Mouse (Mus musculus) retina, adult 2 months (tissue): ENCODE measurements around the gene Prex1.

ENCODE experiments used
- DNase-seq: peaks from one replicate; pipeline ENCODE4 v3.0.0-alpha.2; 2012; ENCODE audit warnings: low read depth, low spot score

Prex1 gene

DNA sequence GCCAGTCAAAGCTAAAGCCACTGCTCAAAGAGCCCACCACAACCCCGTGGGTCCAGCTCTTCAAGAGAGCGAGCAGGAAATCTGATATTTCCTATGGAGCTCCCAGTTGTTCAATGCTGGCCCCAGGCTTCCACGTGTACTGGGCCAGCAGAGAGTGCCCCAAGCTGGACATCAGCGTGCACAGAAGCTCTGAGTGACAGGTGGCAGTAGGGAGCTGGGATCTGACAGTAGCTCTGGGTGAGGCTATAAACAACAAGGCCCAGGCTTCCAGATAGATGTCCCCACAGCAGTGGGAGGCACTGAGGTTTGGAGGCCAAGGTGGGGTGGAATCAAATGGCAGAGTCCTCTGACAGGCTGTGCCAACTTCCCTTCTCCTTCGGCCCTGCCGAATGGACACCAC, 107.6 kb downstream of the Prex1 start:
- DNase-seq: no peak

DNA sequence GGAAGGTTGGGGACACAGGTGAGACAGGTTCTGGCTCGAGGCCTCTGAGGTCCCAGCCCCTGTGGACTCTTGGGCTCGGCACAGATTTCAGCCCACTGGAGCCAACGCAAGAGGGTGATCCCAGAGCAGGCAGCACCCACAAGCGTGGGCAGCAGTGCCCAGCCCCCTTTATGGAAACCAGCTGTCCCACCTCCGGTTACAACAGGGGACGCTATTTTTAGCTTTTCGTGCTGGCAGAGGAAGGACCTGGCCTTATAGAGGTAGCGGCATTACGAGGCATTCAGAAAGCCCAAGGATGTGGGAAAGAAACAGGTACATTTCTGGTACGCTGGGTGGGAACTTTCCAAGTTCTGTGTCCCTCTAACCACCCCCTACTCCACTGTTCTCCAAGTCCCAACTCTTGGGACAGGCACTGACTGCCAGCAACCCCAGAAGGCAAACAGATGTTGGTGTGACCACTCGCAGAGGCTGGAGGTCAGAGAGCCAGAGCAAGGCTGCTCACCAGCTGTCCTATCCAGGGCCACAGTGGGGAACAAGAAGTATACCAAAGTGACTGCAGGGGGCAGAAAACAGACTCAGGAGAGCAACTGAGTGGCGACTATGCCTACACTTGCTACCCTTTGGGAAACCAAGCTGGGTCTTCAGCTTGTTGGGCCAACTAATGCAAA, 108.3 kb downstream of the Prex1 start:
- DNase-seq: no peak

DNA sequence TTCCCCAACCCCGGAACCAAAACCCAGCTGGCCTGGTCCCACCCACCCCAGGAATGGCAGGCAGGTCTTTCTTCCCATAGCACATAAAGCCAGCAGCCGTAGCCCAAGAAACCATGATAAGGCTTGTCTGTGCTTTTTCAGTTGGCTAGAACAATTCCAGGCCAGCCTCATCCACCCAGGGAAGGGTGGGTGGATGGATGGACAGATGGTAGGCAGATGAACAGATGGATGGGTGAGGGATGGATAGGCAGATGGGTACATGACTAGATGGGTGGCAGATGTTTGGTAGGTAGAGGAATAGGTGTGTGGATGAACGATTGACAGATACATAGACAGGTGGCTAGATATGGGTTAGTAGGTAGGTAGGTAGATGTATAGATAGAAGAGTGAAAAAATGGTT, 110.7 kb downstream of the Prex1 start:
- DNase-seq: no peak

GRCm38 (mm10) chr2:166601420-166601819, 112.2 kb downstream of the Prex1 start:
- no peak for DNase-seq

DNA sequence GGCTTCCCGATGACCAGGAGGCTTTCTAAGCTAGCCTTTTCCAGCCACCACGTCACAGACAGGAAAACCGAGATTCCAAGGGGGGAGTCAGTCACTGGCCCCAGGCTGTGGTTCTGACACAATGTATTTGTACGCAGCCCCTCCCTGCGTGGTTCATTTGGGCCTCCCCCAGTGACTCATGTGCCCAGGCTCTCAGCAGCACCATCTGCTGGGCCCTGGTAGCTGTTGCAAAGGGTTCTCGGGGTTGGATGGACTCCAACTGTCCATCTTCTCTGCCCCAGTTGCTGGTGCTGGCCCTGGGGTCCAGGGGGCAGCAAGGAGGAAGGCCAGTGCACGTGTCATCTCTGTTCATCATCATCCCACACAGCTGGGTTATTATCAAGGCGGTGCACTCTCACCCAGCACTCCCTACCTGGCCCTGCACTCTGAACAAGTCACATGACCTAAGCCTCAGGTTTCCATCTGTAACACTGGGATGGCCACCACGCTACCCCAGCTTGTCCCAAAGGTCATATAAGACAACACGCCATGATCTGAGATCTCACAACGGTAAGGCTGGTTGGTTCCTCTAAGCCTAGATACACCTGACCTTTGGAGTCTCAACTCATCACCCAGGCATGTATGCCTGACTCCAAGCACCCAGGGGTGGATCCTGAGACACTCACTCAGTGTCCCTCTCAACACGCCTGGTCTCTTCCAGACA, 115.0 kb downstream of the Prex1 start:
- no peak for DNase-seq

DNA sequence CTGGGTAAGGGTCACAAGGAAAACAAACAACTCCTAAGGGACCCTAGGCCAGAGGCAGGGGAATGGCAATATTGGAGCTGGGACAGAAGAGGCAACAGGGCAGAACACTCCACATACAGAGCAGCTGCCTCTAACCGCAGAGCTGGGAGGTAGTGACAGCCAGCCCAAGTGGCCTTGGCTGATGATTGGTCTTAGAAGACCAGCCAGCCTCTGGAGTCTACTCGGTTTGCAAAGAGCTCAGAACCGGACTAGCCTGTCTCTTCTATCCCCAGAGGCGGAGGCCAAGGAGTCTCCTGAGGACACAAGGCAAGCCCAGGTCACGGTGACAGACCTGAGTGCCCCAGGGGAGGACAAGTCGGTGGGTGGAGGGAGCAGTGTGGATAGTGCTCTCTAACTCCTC, 115.9 kb downstream of the Prex1 start:
- no peak for DNase-seq

DNA sequence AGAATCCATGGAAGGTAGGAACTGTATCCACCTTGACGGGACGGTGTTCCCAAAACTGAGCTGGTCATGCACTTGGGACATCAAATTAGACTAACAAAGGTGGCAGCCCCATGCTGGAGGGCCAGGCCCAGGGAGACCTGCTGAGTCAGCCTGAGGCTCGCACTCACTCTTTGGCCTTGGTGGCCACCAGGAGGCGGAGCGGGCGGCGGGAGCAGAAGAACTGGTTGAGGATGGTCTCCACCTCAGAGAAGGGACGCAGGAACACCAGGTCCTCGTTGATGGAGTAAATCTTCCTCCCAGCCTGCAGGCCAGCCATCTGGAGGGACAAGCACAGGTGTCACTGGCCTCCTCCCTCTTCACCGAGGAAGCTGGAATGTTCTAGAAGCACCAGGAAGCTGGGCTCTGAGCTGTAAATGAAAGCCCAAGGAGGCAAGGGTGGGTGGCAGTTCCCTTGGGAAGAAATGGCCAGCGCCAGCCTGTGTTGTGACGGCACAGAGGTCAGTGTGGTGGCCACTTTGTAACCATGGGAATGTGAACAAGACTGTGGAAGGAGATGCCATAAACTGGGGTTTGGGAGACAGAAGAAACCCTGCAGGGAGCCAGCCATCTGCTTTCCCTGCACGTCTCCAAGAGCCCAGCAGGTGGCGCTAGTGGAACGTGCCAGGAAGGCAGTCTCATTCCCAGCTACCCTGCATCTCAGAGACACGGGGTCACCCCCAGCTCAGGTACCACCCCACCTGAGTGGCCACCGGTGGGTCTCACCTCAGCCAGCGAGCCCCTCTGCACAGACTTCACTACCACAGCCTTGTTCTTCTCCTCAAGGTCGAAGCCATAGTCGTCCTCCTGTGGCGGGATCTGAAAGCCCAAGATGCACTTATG, 121.4 kb downstream of the Prex1 start:
- peak; percentile 33 for DNase-seq

GRCm38 (mm10) chr2:166584491-166584890, 129.1 kb downstream of the Prex1 start:
- no peak for DNase-seq

- no peak for DNase-seq
Observed at GRCm38 (mm10) chr2:166583292-166583691, 130.3 kb downstream of the Prex1 start.

DNA sequence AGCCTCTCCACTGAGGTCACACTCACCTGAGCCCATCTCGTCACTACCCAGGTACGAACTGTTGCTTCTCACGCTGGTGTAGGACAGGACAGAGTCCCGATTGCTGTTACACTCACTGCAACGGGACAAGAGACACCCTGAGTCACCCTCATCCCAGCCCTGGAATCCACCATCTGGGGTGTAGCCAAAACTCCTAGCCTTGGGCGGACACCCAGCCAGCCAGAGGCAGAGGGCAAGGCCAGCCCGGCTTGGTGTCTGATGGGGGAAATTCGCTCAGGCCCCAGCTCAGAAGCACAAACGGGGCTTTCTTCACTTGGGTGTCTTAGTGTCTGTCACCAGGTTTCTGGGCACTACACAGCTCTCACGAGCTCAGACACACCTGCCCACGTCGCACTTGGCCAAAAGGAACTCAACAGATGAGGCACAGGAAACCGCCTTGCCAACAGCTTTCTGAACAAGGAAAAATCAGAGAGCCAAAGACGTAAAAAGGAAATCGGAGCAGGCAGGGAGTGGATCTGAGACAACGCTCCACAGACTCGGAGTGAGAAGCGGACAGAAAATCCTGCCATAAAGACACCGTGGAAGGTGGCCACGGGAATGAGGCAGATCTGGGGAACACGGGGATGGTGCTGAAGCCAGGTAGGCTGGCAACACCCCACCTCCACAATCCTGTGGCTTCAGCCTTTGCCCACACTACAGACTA, 131.6 kb downstream of the Prex1 start:
- no peak for DNase-seq

GRCm38 (mm10) chr2:166579793-166580192, 133.8 kb downstream of the Prex1 start:
- DNase-seq: no peak

DNA sequence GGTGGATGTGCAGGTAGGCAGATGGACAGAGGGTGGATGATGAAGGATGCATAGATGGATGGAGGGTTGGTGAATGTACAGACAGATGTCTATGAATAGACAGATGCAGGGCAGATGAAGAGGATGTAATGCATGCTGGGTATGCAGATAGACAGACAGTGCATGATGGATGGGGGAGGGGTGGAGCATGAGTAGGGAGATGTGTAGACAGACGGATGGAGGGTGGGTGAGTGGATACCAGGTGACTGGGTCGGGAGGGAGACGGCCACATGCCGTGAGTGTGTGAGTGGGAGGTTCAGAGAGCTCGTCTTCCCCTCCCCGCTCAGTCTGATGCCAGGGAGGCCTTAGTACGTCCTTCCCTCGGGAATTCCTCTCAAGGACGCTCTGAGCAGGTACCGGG, 134.3 kb downstream of the Prex1 start:
- no peak for DNase-seq

- no peak for DNase-seq
Observed at GRCm38 (mm10) chr2:166575419-166575818, 138.2 kb downstream of the Prex1 start.

DNA sequence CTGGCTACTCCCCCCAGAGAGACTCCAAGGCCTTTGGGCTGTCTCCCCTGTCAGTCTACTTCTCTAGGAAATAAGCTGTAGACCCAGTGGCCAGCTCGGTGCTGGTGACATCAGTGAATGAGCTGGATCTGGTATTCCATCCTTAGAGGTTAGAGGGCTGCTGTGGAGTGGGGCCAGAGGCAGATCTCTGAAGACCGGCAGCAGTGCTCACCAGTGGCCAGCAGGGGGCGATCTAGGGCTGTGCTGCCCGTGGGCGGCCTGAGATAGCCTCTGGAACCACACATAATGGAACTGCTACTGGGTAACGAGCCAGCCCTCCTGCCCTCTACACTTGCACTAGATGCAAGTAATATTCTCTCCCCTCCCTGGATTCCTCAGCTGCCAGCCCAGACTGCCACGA, 138.7 kb downstream of the Prex1 start:
- DNase-seq: peak; percentile 16

DNA sequence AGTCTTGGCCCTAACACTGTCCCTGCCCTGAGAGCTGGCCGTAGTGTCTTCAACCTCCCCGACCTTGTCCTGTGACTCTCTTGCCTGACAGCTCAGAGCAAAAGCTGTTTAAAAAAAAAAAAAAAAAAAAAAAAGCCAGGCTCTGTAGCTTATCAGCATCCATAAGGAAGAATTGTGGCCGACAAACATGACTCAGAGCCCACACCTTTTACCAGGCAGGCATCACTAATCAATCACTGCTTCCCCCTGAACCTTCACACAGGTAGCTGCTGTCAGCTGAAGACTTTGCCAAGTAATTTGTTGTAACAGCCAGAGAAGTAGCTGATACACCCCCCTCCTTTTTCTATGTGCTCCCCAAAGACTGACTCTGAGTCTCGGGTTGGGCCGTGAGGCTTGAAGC, 140.0 kb downstream of the Prex1 start:
- DNase-seq: no peak

- no peak for DNase-seq
Observed at GRCm38 (mm10) chr2:166572297-166572696, 141.3 kb downstream of the Prex1 start.

DNA sequence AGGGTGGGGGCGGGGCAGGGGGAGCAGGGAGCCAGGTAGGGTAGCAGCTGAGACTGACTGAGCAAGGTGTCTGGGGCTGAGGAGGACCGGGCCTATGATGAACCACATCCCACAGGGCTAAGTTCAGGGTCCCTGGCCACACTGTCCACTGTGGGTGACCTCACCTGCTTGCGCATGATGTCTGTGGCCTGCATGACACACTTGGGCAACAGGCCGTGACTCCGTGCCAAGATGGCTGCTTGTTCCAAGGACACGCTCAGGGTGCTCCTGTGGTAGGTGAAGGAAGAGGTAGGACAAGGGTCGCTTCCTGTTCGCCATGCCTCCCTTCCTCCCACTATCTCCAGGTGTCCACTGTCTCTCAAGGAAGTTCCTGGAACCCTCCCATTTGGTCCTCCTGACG, 144.4 kb downstream of the Prex1 start:
- no peak for DNase-seq

DNA sequence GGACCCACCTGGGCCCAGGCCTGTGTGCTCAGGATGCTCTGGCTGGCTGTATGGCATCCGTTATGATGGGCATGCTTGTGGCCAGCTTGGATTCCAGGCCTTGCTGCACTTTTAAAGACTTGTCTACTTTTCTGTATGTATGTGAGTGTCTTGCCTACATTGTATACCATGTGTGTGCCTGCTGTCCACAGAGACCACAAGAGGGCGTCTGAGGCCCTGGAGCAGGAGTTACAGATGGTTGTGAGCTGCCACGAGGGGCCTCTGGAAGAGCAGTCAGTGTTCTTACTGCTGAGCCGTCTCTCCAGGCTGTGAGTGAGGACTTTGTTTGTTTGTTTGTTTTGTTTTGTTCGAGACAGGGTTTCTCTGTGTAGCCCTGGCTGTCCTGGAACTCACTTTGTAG, 148.1 kb downstream of the Prex1 start:
- DNase-seq: no peak

DNA sequence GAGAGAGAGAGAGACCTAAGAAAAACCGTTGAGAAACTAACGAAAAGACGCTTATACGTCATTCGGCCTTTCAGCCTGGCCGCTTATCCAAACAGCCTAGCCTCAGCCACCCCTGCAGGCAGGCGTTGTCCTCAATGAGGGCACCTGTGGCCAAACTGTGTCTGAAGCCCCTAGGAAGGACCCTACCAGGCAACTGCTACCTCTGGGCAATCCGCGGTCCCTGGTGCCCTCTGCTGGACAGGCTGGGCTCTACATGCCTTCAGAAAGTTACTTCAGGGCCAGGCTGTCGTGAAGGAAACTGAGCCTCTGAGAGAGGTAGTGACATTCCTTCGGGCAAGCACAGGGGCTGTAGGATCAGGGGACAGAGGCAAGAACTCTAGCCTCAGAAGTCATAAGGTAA, 149.2 kb downstream of the Prex1 start:
- peak; percentile 15 for DNase-seq

DNA sequence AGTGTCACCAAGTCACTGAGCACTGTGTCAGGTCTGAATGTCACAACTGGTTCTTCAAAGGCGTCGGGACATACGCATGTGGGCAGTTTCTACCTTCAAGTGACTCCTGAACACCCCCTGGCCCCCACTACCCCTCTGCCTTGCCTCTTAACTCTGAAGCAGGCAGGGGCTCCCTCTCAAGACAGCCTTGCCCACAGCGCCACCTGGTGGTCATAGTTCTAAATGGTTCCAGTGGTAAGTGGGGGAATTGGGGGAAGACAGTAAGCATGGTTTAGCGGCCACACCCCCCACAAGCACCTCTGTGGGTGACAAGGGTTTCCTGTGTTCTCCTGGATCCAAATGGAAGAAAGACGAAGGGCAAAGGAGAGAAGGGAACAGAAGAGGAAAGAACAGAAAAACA, 149.7 kb downstream of the Prex1 start:
- peak; percentile 59 for DNase-seq

DNA sequence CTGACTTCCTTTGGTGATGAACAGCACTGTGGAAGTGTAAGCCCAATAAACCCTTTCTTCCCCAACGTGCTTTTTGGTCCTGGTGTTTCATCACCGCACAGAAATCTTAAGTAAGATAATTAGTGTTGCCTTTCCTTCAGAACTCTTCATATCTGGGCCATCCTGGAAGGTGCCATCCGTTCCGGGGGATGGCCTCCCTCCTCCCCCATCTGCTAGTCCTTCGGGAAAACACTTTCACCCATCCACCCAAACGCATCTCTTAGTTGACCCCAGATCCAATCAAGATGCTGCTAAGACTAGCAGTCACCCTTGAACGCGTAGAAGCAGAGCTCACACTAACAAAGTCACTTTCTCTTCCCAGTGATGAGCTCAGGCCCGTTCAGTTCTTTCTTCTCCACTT, 150.6 kb downstream of the Prex1 start:
- no peak for DNase-seq

GRCm38 (mm10) chr2:166561781-166562180, 151.9 kb downstream of the Prex1 start:
- DNase-seq: no peak
